Mouse (Mus musculus) megakaryocyte, embryonic 14.5 days (primary cell): ENCODE measurements around the gene Slc26a11. TPM values are rescaled to one million over a fixed set of nuclear protein-coding genes. Genes with fewer than 3 reads are reported as not detected.
A peak's percentile ranks its signal among the peaks of the same experiment; 100 is the strongest.

Source experiments
- H3K27me3 ChIP-seq: replicated peaks from 2 replicates; pipeline ENCODE3; 2012; ENCODE audit warnings: inconsistent platforms
- H3K36me3 ChIP-seq: replicated peaks from 2 replicates; pipeline ENCODE3; 2012; ENCODE audit warnings: low read length, inconsistent platforms, mixed read lengths
- H3K4me1 ChIP-seq: 2 replicates; pipeline ENCODE4 v1.6.1; 2012; ENCODE audit warnings: inconsistent platforms
- H3K4me3 ChIP-seq: replicated peaks from 2 replicates; pipeline ENCODE3; 2012; ENCODE audit warnings: moderate library complexity, mild to moderate bottlenecking, inconsistent platforms
- H3K9me3 ChIP-seq: 2 replicates; pipeline ENCODE4 v1.6.1; 2012; ENCODE audit warnings: inconsistent platforms
- FLI1 ChIP-seq: IDR thresholded peaks from 2 replicates; pipeline ENCODE4 v1.6.1; 2012; ENCODE audit warnings: low read length, inconsistent platforms, mixed read lengths
- GATA1 ChIP-seq: IDR thresholded peaks from 3 replicates; pipeline ENCODE4 v1.6.1; 2012; ENCODE audit warnings: mixed read lengths, low read length, inconsistent platforms, borderline replicate concordance
- polyA plus RNA-seq: library from polyadenylated mRNA; stranded (reverse); fragments of >175 nt; gene quantifications from 2 replicates; pipeline ENCODE4 v1.2.3, GENCODE M21; 2012; ENCODE audit warnings: low replicate concordance; ENCODE audit not compliant: insufficient read depth

Gene Slc26a11
- polyA plus RNA-seq, 1 experiment: 1.5 TPM

GRCm38 (mm10) chr11:119420426-119420825 is 65.1 kb downstream of the Slc26a11 start:
- Histone ChIP-seq H3K4me3 (no peak overlapping the region), H3K36me3 (peaks cover 93% of the 10 kb centered on the region)
- TF ChIP-seq FLI1 (no peak), GATA1 (no peak)

GRCm38 (mm10) chr11:119427431-119427830 is 72.1 kb downstream of the Slc26a11 start:
- TF ChIP-seq GATA1 (no peak), FLI1 (no peak)
- H3K4me3 ChIP-seq: no peak overlapping the region
- H3K27me3 ChIP-seq: peaks cover 5% of the 10 kb centered on the region
- peaks cover 20% of the 10 kb centered on the region for H3K4me1 ChIP-seq
- no peaks in the 10 kb centered on the region for H3K9me3 ChIP-seq
- H3K36me3 ChIP-seq: peaks cover 88% of the 10 kb centered on the region

More at GRCm38 (mm10) chr11:119420426-119420825, 65.1 kb downstream of the Slc26a11 start:
- peaks cover 19% of the 10 kb centered on the region for H3K27me3 ChIP-seq
- peaks cover 26% of the 10 kb centered on the region for H3K4me1 ChIP-seq
- H3K9me3 ChIP-seq: no peaks in the 10 kb centered on the region

GRCm38 (mm10) chr11:119427986-119428385 is 72.6 kb downstream of the Slc26a11 start:
- H3K4me1 ChIP-seq: peaks cover 20% of the 10 kb centered on the region
- peaks cover 88% of the 10 kb centered on the region for H3K36me3 ChIP-seq
- no peak overlapping the region for H3K4me3 ChIP-seq
- peaks cover 5% of the 10 kb centered on the region for H3K27me3 ChIP-seq
- H3K9me3 ChIP-seq: no peaks in the 10 kb centered on the region
- TF ChIP-seq FLI1: no peak

- Histone ChIP-seq H3K4me3 (peak overlapping the region; percentile 83), H3K36me3 (peaks cover 91% of the 10 kb centered on the region), H3K27me3 (peaks cover 5% of the 10 kb centered on the region), H3K9me3 (no peaks in the 10 kb centered on the region), H3K4me1 (peaks cover 20% of the 10 kb centered on the region)
- no peak for TF ChIP-seq GATA1
- no peak for TF ChIP-seq FLI1
Observed at GRCm38 (mm10) chr11:119428649-119429136, 73.3 kb downstream of the Slc26a11 start.

Other genes starting within 250 kb of the Slc26a11 start
- gene Tbc1d16, start 127.1 kb upstream of the Slc26a11 start, polyA plus RNA-seq: 0.85 TPM in 1 of 2 replicates, not detected in the other
- 1.7 and 4.3 TPM in 2 replicates for gene Ccdc40, start 127.0 kb upstream of the Slc26a11 start, polyA plus RNA-seq
- gene Gaa, start 87.7 kb upstream of the Slc26a11 start, polyA plus RNA-seq: 44.2 and 58.6 TPM in 2 replicates
- gene Eif4a3, start 55.5 kb upstream of the Slc26a11 start, polyA plus RNA-seq: 41.8 and 111 TPM in 2 replicates
- gene Card14, start 47.8 kb upstream of the Slc26a11 start, polyA plus RNA-seq: not detected in 2 replicates
- 3.4 TPM in 1 of 2 replicates, not detected in the other for gene Sgsh, start within 50 bp of the Slc26a11 start, polyA plus RNA-seq
- 1.2 TPM in 1 of 2 replicates, not detected in the other for gene Rnf213, start 37.5 kb downstream of the Slc26a11 start, polyA plus RNA-seq
- 8.7 and 10.0 TPM in 2 replicates for gene Endov, start 135.8 kb downstream of the Slc26a11 start, polyA plus RNA-seq
- gene Nptx1, start 192.2 kb downstream of the Slc26a11 start, polyA plus RNA-seq: 0.62 TPM in 1 of 2 replicates, not detected in the other
- gene Rptor, start 247.3 kb downstream of the Slc26a11 start, polyA plus RNA-seq: 5.4 and 20.2 TPM in 2 replicates